Mouse (Mus musculus) kidney, embryonic 15.5 days (tissue): Measurements from ENCODE around the gene Nip7. TPM values are rescaled to one million over a fixed set of nuclear protein-coding genes. Genes with fewer than 3 reads are reported as not detected.
A peak's percentile ranks its signal among the peaks of the same experiment; 100 is the strongest.
"Not testable (repeated sequence)": the region's sequence is repeated elsewhere in the genome, so short reads cannot be mapped to it uniquely, and the experiment has no call there.

Experiments
- ATAC-seq: fragments of 200-750 bp; cut with Nextera tagmentation; replicated peaks from 2 replicates; pipeline ENCODE4 v1.8.0; 2017; ENCODE audit warnings: moderate TSS enrichment; ENCODE audit not compliant: low FRiP score
- H3K27ac ChIP-seq: fragments of 300-500 bp; sonication (generic); 2 replicates; pipeline ENCODE4 v1.5.1; 2015; ENCODE audit warnings: mild to moderate bottlenecking, inconsistent platforms
- H3K27me3 ChIP-seq: fragments of 300-500 bp; sonication (generic); 2 replicates; pipeline ENCODE4 v1.6.1; 2015; ENCODE audit warnings: inconsistent platforms
- H3K36me3 ChIP-seq: fragments of 300-500 bp; sonication (generic); 2 replicates; pipeline ENCODE4 v1.6.1; 2015; ENCODE audit warnings: inconsistent platforms
- H3K4me1 ChIP-seq: fragments of 300-500 bp; sonication (generic); 2 replicates; pipeline ENCODE4 v1.6.1; 2015; ENCODE audit warnings: inconsistent platforms
- H3K4me2 ChIP-seq: fragments of 300-500 bp; sonication (generic); 2 replicates; pipeline ENCODE4 v1.6.1; 2015; ENCODE audit warnings: moderate library complexity, mild to moderate bottlenecking, inconsistent platforms
- H3K4me3 ChIP-seq: fragments of 300-500 bp; sonication (generic); replicated peaks from 2 replicates; pipeline ENCODE4 v1.5.1; 2015; ENCODE audit warnings: mild to moderate bottlenecking, inconsistent platforms
- H3K9ac ChIP-seq: fragments of 300-500 bp; sonication (generic); 2 replicates; pipeline ENCODE4 v1.6.1; 2015; ENCODE audit warnings: mild to moderate bottlenecking, inconsistent platforms
- H3K9me3 ChIP-seq: fragments of 300-500 bp; sonication (generic); replicated peaks from 2 replicates; pipeline ENCODE4 v1.6.1; 2016; ENCODE audit warnings: inconsistent platforms
- WGBS: fragments of 180-500 bp; shearing (Covaris S2); methylation state at CpG from one replicate; pipeline ENCODE4 v1.1.7; 2015; ENCODE audit warnings: mixed read lengths; 5-methylcytosine and 5-hydroxymethylcytosine counted together
- polyA plus RNA-seq: library from polyadenylated mRNA; unstranded; fragments of >200 nt; fragmentation: Nextera tagmentation; extraction: Ambion mirVana; gene quantifications from 2 replicates; pipeline ENCODE4 v1.2.1, GENCODE M21; 2015

Nip7 gene
- polyA plus RNA-seq, 1 experiment from 2014 or later = 92.7 TPM

- H3K27ac ChIP-seq = no peak overlapping the region
- H3K36me3 ChIP-seq = peaks cover 96% of the 10 kb centered on the region
- no peaks in the 10 kb centered on the region for H3K4me1 ChIP-seq
- H3K9ac ChIP-seq = no peak overlapping the region
- no peak overlapping the region for H3K4me2 ChIP-seq
- H3K4me3 ChIP-seq = no peak overlapping the region
- no peaks in the 10 kb centered on the region for H3K9me3 ChIP-seq
- no peak for ATAC-seq
- WGBS = 85% methylated on average over 1 of the region's 1 CpGs
- H3K27me3 ChIP-seq = no peaks in the 10 kb centered on the region
Observed at GRCm38 (mm10) chr8:107074128-107074527, 17.5 kb downstream of the Nip7 start.

GRCm38 (mm10) chr8:107076239-107076888 is 19.7 kb downstream of the Nip7 start:
- Histone ChIP-seq H3K4me1 (no peaks in the 10 kb centered on the region), H3K27me3 (no peaks in the 10 kb centered on the region), H3K9me3 (no peaks in the 10 kb centered on the region), H3K9ac (no peak overlapping the region), H3K4me2 (no peak overlapping the region), H3K36me3 (peaks cover 97% of the 10 kb centered on the region), H3K27ac (no peak overlapping the region), H3K4me3 (no peak overlapping the region)
- 90% methylated on average over 7 of the region's 7 CpGs for WGBS
- ATAC-seq = no peak

GRCm38 (mm10) chr8:107085358-107085757 is 28.7 kb downstream of the Nip7 start:
- Histone ChIP-seq H3K27me3 (no peaks in the 10 kb centered on the region), H3K9ac (no peak overlapping the region), H3K4me3 (no peak overlapping the region), H3K27ac (no peak overlapping the region), H3K36me3 (peaks cover 94% of the 10 kb centered on the region), H3K4me1 (no peaks in the 10 kb centered on the region), H3K9me3 (no peaks in the 10 kb centered on the region), H3K4me2 (no peak overlapping the region)
- 95% methylated on average over 17 of the region's 17 CpGs for WGBS
- no peak for ATAC-seq

- no peaks in the 10 kb centered on the region for H3K4me1 ChIP-seq
- H3K4me3 ChIP-seq = no peak overlapping the region
- H3K27me3 ChIP-seq = no peaks in the 10 kb centered on the region
- no peak overlapping the region for H3K9ac ChIP-seq
- peaks cover 94% of the 10 kb centered on the region for H3K36me3 ChIP-seq
- no peaks in the 10 kb centered on the region for H3K9me3 ChIP-seq
- no peak for ATAC-seq
- H3K4me2 ChIP-seq = no peak overlapping the region
- H3K27ac ChIP-seq = no peak overlapping the region
- 99% methylated on average over 5 of the region's 5 CpGs for WGBS
Observed at GRCm38 (mm10) chr8:107086018-107086417, 29.3 kb downstream of the Nip7 start.

GRCm38 (mm10) chr8:107088526-107089063 is 31.9 kb downstream of the Nip7 start:
- no peaks in the 10 kb centered on the region for H3K9me3 ChIP-seq
- ATAC-seq = no peak
- no peak overlapping the region for H3K4me3 ChIP-seq
- H3K9ac ChIP-seq = no peak overlapping the region
- H3K4me1 ChIP-seq = no peaks in the 10 kb centered on the region
- H3K27ac ChIP-seq = no peak overlapping the region
- H3K27me3 ChIP-seq = no peaks in the 10 kb centered on the region
- H3K4me2 ChIP-seq = no peak overlapping the region
- 94% methylated on average over 5 of the region's 5 CpGs for WGBS
- H3K36me3 ChIP-seq = peaks cover 93% of the 10 kb centered on the region

- no peaks in the 10 kb centered on the region for H3K9me3 ChIP-seq
- WGBS = 92% methylated on average over 7 of the region's 7 CpGs
- peaks cover 84% of the 10 kb centered on the region for H3K36me3 ChIP-seq
- peaks cover 17% of the 10 kb centered on the region for H3K4me1 ChIP-seq
- H3K4me2 ChIP-seq = no peak overlapping the region
- H3K9ac ChIP-seq = no peak overlapping the region
- ATAC-seq = no peak
- no peak overlapping the region for H3K4me3 ChIP-seq
- H3K27ac ChIP-seq = no peak overlapping the region
- no peaks in the 10 kb centered on the region for H3K27me3 ChIP-seq
Observed at GRCm38 (mm10) chr8:107090531-107090930, 33.9 kb downstream of the Nip7 start.

GRCm38 (mm10) chr8:107095717-107096365 is 39.2 kb downstream of the Nip7 start:
- peak overlapping the region; percentile 63 for H3K4me2 ChIP-seq
- H3K27me3 ChIP-seq = no peaks in the 10 kb centered on the region
- peaks cover 21% of the 10 kb centered on the region for H3K4me1 ChIP-seq
- no peaks in the 10 kb centered on the region for H3K9me3 ChIP-seq
- ATAC-seq = peak; percentile 85
- peak overlapping the region; percentile 93 for H3K27ac ChIP-seq
- under 1% methylated on average over 51 of the region's 53 CpGs for WGBS
- peak overlapping the region; percentile 72 for H3K4me3 ChIP-seq
- peak overlapping the region; percentile 75 for H3K9ac ChIP-seq
- peaks cover 34% of the 10 kb centered on the region for H3K36me3 ChIP-seq

- ATAC-seq = peak; percentile 94
- 5% methylated on average over 36 of the region's 39 CpGs for WGBS
Observed at GRCm38 (mm10) chr8:107096366-107097036, 39.8 kb downstream of the Nip7 start, which contains the start of gene Terf2. Gene Terf2 (minus strand): TSS chr8:107096547.

GRCm38 (mm10) chr8:107100635-107101034 is 44.0 kb downstream of the Nip7 start:
- ATAC-seq = no peak
- Histone ChIP-seq H3K9ac (no peak overlapping the region), H3K36me3 (no peaks in the 10 kb centered on the region), H3K4me1 (peaks cover 4% of the 10 kb centered on the region), H3K27me3 (no peaks in the 10 kb centered on the region), H3K9me3 (no peaks in the 10 kb centered on the region), H3K4me3 (no peak overlapping the region), H3K4me2 (no peak overlapping the region), H3K27ac (no peak overlapping the region)
- WGBS = 79% methylated on average over 2 of the region's 2 CpGs

More at GRCm38 (mm10) chr8:107096366-107097036, 39.8 kb downstream of the Nip7 start, which contains the start of gene Terf2:
- H3K36me3 ChIP-seq = peaks cover 28% of the 10 kb centered on the region
- no peaks in the 10 kb centered on the region for H3K9me3 ChIP-seq
- peak within 1 kb of the TSS; percentile 63 for H3K4me2 ChIP-seq
- H3K9ac ChIP-seq = peak within 1 kb of the TSS; percentile 75
- peaks cover 21% of the 10 kb centered on the region for H3K4me1 ChIP-seq
- H3K4me3 ChIP-seq = peak within 1 kb of the TSS; percentile 72
- no peaks in the 10 kb centered on the region for H3K27me3 ChIP-seq
- peak within 1 kb of the TSS; percentile 93 for H3K27ac ChIP-seq

- no peak overlapping the region for H3K4me3 ChIP-seq
- peaks cover 7% of the 10 kb centered on the region for H3K4me1 ChIP-seq
- no peaks in the 10 kb centered on the region for H3K36me3 ChIP-seq
- no peak overlapping the region for H3K9ac ChIP-seq
- no peak overlapping the region for H3K27ac ChIP-seq
- no peak overlapping the region for H3K4me2 ChIP-seq
- H3K27me3 ChIP-seq = no peaks in the 10 kb centered on the region
- no peak for ATAC-seq
- 7% methylated on average over 4 of the region's 4 CpGs for WGBS
- H3K9me3 ChIP-seq = no peaks in the 10 kb centered on the region
Observed at GRCm38 (mm10) chr8:107104547-107104946, 47.9 kb downstream of the Nip7 start.

- not testable (repeated sequence) for H3K27ac ChIP-seq, ATAC-seq, H3K9me3 ChIP-seq, H3K9ac ChIP-seq, H3K36me3 ChIP-seq, H3K4me2 ChIP-seq, H3K27me3 ChIP-seq, H3K4me3 ChIP-seq
- peaks cover 14% of the 10 kb centered on the region for H3K4me1 ChIP-seq
- WGBS = 93% methylated on average over 5 of the region's 5 CpGs
Observed at GRCm38 (mm10) chr8:107108089-107108488, 51.4 kb downstream of the Nip7 start.
